Mouse (Mus musculus): ENCODE measurements at regions not wholly inside any gene's neighbourhood (a gene's known extent, or its start where the extent isn't known, plus 50 kb on each side); places are given as distances from the start of the nearest gene placed in this dataset.

DNA sequence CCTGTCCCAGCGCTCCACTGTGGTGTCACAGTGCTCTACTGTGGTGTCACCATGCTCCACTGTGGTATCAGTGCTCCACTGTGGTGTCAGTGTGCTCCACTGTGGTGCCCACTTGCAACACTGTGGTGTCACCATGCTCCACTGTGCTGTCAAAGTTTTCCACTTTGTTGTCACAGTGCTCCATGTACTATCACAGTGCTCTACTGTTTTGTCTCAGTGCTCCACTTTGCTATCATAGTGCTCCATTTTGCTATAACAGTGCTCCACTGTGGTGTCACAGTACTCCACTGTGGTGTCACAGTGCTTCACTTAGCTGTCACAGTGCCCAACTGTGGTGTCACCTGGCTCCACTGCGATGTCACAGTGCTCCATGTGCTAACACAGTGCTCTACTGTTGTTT lies 72.0 kb upstream of the Trpm1 start:
- TF ChIP-seq CTCF (IDR thresholded peaks at IDR 0.05; ENCODE audit: borderline replicate concordance, insufficient read depth, low read depth, low read length) = no peak
- no peak for TF ChIP-seq POLR2A (IDR thresholded peaks at IDR 0.05; ENCODE audit: borderline replicate concordance, insufficient read depth, low read length)

All from cerebellum, adult 2 months (tissue).